Mouse (Mus musculus): ENCODE measurements around the gene Tmem11.

GRCm38 (mm10) chr11:60915201-60915600, 36.1 kb upstream of the Tmem11 start:
- TF ChIP-seq GATA1 (IDR thresholded peaks at IDR 0.05; ENCODE audit: borderline replicate concordance, low read length) (no peak), FLI1 (IDR thresholded peaks at IDR 0.05; ENCODE audit: low read length) (no peak)

Data from megakaryocyte, embryonic 14.5 days (primary cell).